Mouse (Mus musculus) embryonic facial prominence, embryonic 15.5 days (tissue): Measurements from ENCODE around the gene Rassf2. TPM values are rescaled to one million over a fixed set of nuclear protein-coding genes. Genes with fewer than 3 reads are reported as not detected.

Source experiments
- ATAC-seq: fragments of 200-750 bp; cut with Nextera tagmentation; 2 replicates; pipeline ENCODE4 v1.8.0; 2017; ENCODE audit warnings: low read depth, moderate TSS enrichment; ENCODE audit not compliant: insufficient number of reproducible peaks, low FRiP score, low TSS enrichment
- H3K27ac ChIP-seq: fragments of 300-500 bp; sonication (generic); replicated peaks from 2 replicates; pipeline ENCODE4 v1.5.1; 2015; ENCODE audit warnings: mild to moderate bottlenecking, inconsistent platforms
- H3K27me3 ChIP-seq: fragments of 300-500 bp; sonication (generic); 2 replicates; pipeline ENCODE4 v1.6.1; 2015; ENCODE audit warnings: inconsistent platforms
- H3K36me3 ChIP-seq: fragments of 300-500 bp; sonication (generic); 2 replicates; pipeline ENCODE4 v1.6.1; 2015; ENCODE audit warnings: mild to moderate bottlenecking, inconsistent platforms
- H3K4me1 ChIP-seq: fragments of 300-500 bp; sonication (generic); 2 replicates; pipeline ENCODE4 v1.6.1; 2015; ENCODE audit warnings: inconsistent platforms
- H3K4me2 ChIP-seq: fragments of 300-500 bp; sonication (generic); replicated peaks from 2 replicates; pipeline ENCODE4 v1.6.1; 2015; ENCODE audit warnings: mild to moderate bottlenecking, inconsistent platforms
- H3K4me3 ChIP-seq: fragments of 300-500 bp; sonication (generic); replicated peaks from 2 replicates; pipeline ENCODE4 v1.5.1; 2015; ENCODE audit warnings: mild to moderate bottlenecking, inconsistent platforms
- H3K9ac ChIP-seq: fragments of 300-500 bp; sonication (generic); 2 replicates; pipeline ENCODE4 v1.6.1; 2015; ENCODE audit warnings: inconsistent platforms
- H3K9me3 ChIP-seq: fragments of 300-500 bp; sonication (generic); replicated peaks from 2 replicates; pipeline ENCODE4 v1.6.1; 2016; ENCODE audit warnings: inconsistent platforms
- WGBS: fragments of 180-500 bp; shearing (Covaris S2); methylation state at CpG from one replicate; pipeline ENCODE4 v1.1.7; 2015; 5-methylcytosine and 5-hydroxymethylcytosine counted together
- polyA plus RNA-seq: library from polyadenylated mRNA; unstranded; fragments of >200 nt; fragmentation: Nextera tagmentation; extraction: Ambion mirVana; gene quantifications from 2 replicates; pipeline ENCODE4 v1.2.1, GENCODE M21; 2015

The Rassf2 gene
- polyA plus RNA-seq, 1 experiment from 2014 or later, result 17.0 TPM

DNA sequence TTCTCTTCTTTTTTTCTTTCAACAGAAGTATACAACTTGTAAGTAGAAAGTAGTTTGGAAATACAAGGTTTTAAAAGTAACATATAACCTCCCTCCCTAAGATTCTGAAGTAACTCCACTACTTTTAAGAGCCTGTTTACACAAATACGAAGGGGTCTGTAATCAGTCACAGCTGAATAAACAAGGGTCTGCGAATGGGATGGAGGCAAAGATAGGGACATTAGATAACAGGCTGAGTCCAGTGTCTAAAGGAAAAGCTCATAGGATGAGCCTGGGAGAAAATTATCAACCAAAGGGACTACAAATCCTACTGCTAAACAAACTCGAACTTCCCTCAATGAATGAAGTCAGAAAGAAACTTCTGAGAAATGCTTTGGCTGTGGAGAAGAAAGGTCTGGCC, 19.9 kb upstream of the Rassf2 start:
- no peak overlapping the region for H3K4me2 ChIP-seq
- no peak overlapping the region for H3K4me3 ChIP-seq
- no peak overlapping the region for H3K9ac ChIP-seq
- ATAC-seq, result no peak
- no peak overlapping the region for H3K27ac ChIP-seq
- peaks cover 5% of the 10 kb centered on the region; the same call in 1 of the 2 replicates for H3K4me1 ChIP-seq
- H3K27me3 ChIP-seq, result no peaks in the 10 kb centered on the region
- H3K9me3 ChIP-seq, result no peaks in the 10 kb centered on the region
- WGBS, result 13% methylated on average over 3 of the region's 3 CpGs
- H3K36me3 ChIP-seq, result no peaks in the 10 kb centered on the region

DNA sequence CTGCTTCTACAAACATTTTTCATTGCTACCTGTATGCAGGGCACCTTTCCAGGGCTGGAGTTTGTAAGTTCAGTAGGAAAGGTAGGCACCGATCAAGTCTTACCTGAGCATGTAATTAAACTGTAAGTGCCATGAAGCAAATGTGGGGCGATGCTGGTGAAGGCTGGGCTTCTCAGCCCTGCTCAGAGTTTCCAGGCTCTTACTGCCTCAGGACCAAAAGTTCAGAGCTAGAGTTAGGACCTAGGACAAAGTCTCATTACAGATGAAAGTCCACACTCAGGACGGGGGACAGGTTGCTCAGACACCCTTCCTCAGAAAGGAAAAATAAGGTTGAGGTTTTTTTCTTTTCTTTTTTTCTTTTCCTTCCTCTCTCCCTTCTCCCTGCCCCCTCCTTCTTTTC, 19.4 kb upstream of the Rassf2 start:
- no peak for ATAC-seq
- H3K9ac ChIP-seq, result no peak overlapping the region
- no peak overlapping the region for H3K4me3 ChIP-seq
- H3K27ac ChIP-seq, result no peak overlapping the region
- no peaks in the 10 kb centered on the region for H3K9me3 ChIP-seq
- H3K36me3 ChIP-seq, result no peaks in the 10 kb centered on the region
- WGBS, result 64% methylated on average over 3 of the region's 3 CpGs
- no peak overlapping the region for H3K4me2 ChIP-seq
- H3K27me3 ChIP-seq, result no peaks in the 10 kb centered on the region
- peaks cover 5% of the 10 kb centered on the region; the same call in 1 of the 2 replicates for H3K4me1 ChIP-seq

DNA sequence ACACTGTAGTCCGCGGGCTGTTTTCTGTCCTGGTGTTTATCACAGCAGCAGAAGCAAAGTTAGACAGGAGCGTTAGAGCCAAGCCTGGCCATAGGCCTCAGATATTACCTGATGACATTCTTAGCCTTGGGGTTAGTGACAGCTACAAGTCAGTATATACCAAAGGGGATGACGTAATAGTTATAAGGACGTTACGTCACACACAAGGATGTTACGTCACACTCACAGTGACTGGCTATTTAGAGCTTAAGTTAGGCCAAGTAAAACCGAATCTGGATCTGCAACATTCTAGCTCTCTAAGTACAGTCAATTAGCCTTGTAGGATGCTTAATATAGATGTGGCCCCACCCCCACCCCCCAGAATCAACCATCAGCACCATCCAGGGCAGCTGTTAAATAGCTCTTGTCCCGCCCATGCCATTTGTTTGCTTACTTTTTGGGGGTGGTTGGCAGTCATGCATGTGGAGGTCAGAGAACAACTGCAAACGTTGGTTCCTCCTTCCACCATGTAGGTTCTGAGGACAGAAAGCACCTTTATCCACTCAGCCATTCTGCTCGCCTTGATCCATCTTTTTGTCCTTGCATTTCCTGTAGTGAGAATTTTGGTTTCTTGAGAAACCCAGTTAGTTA, 18.2 kb upstream of the Rassf2 start:
- no peak overlapping the region for H3K9ac ChIP-seq
- H3K4me1 ChIP-seq, result peaks cover 13% of the 10 kb centered on the region
- no peaks in the 10 kb centered on the region for H3K36me3 ChIP-seq
- no peak overlapping the region for H3K27ac ChIP-seq
- WGBS, result 79% methylated on average over 11 of the region's 11 CpGs
- no peak overlapping the region for H3K4me2 ChIP-seq
- no peaks in the 10 kb centered on the region for H3K9me3 ChIP-seq
- H3K4me3 ChIP-seq, result no peak overlapping the region
- ATAC-seq, result no peak; the same call in 1 of the 2 replicates
- H3K27me3 ChIP-seq, result no peaks in the 10 kb centered on the region

DNA sequence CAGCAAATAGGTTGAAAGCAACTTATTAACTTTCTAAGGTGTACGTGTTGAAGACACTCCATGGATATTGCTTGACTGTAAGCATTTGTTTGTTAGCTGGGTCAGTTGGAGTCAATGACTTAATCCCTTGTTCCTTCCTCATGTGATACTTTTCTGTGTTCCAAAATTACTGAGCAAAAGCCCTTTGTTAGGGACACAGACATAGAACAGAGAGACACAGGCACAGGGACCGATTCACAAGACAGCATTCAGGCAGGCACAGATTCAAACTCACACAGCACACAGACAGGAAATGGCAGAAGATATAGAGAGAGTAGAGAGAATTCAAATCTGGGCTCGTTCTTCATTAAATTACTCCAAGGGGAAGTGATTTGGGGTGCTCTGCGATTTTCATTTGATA, 17.3 kb upstream of the Rassf2 start:
- no peak for ATAC-seq
- Histone ChIP-seq H3K9me3 (no peaks in the 10 kb centered on the region), H3K27me3 (no peaks in the 10 kb centered on the region), H3K36me3 (no peaks in the 10 kb centered on the region), H3K4me2 (no peak overlapping the region), H3K27ac (no peak overlapping the region), H3K4me3 (no peak overlapping the region), H3K9ac (no peak overlapping the region), H3K4me1 (peaks cover 17% of the 10 kb centered on the region)
- WGBS, result 75% methylated on average over 4 of the region's 4 CpGs

DNA sequence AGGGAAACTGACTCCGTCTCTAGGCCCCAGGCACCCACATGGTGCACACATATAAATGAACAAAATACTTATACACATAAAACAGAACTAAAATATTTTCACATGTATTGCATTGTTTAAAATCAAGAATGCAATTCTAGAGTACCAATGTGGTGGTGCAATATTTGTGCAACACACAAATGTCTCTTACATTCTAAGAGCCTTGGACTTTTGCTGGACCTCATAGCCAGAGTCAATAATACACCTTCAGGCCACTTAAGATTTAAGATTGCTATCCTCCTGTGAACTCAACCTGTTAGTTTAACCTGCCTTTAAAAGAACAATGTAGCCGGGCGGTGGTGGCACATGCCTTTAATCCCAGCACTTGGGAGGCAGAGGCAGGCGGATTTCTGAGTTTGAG, 16.6 kb upstream of the Rassf2 start:
- no peaks in the 10 kb centered on the region for H3K27me3 ChIP-seq
- ATAC-seq, result no peak
- no peaks in the 10 kb centered on the region for H3K36me3 ChIP-seq
- H3K4me2 ChIP-seq, result no peak overlapping the region
- no peaks in the 10 kb centered on the region for H3K9me3 ChIP-seq
- WGBS, result 96% methylated on average over 4 of the region's 4 CpGs
- H3K4me3 ChIP-seq, result no peak overlapping the region
- H3K4me1 ChIP-seq, result peaks cover 24% of the 10 kb centered on the region
- H3K9ac ChIP-seq, result no peak overlapping the region
- H3K27ac ChIP-seq, result no peak overlapping the region

DNA sequence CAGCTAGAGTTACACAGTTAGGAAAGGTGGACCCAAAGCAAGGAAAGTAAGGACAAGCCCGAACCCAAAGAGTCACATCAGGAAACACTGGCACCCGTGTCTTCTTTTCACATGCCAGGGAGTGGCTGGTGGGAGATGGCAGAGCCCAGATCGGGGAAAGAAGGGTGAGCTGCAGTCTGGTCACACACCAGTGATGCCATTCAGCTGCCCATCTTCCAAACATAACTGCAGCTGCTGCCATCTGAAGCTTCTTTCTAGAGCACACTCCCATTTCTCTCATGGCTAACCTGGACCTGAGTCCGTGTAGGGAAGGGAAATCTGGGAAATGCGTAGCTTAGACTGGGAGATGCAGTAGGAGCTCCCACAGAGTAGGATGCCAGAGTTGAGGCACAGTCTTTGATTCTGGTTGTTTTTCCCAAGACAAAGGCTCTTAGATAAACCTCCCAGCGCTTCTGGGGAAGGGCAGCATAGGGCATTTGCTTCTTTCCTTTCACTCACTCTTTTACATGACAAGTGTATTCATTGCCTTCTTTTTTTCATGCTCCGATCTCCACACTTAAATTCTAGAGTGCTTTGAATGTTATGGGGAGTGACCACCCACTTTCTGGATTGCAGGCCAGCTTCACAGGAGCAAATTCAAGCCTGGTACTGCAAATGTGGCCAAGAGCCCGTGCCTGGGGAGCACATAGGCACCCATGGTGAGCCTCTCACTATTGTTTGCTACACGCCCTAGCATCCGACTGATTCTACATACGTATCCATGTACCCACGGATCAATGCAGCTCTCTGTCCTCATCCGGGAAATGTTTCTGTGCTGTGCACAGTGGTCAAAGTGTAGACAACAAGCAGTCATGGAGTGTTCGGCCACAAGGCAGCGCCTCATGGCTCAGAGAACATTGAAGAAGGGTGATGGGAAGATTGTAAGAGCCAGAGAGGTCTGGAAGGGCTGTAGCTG, 14.5 kb upstream of the Rassf2 start:
- Histone ChIP-seq H3K4me2 (no peak overlapping the region), H3K4me1 (peaks cover 24% of the 10 kb centered on the region), H3K4me3 (no peak overlapping the region), H3K27ac (no peak overlapping the region), H3K36me3 (no peaks in the 10 kb centered on the region), H3K9ac (no peak overlapping the region), H3K9me3 (no peaks in the 10 kb centered on the region), H3K27me3 (no peaks in the 10 kb centered on the region)
- no peak for ATAC-seq
- WGBS, result 80% methylated on average over 15 of the region's 15 CpGs

DNA sequence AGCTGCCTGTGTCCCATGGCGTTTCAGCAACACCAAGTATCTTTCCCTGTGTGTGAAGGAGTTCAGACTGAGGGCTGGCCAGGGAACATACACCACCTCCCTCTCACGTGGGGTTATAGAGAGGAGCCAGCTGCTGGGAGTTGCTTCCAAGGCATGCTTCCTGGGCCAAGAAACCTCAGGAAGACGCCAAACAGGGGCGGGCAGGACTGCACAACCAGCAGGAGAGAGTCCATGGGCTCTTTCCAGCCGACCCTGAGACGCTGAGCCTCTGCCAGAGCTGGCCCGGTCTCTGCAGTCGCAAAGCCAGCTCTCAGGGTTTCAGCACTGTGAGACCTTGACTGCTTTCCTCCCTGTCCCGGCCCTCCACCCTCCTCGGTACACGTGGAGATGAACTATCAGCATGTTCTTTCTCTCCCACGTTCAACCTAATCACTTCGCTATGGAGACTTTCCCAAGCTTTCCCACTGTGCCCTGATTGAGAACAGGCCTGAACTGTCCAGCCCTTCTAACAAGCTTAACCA, 13.1 kb upstream of the Rassf2 start:
- Histone ChIP-seq H3K27ac (peak overlapping the region; percentile 81), H3K36me3 (no peaks in the 10 kb centered on the region), H3K4me2 (peak overlapping the region; percentile 29), H3K9ac (no peak overlapping the region), H3K27me3 (no peaks in the 10 kb centered on the region), H3K4me3 (no peak overlapping the region), H3K4me1 (peaks cover 24% of the 10 kb centered on the region), H3K9me3 (no peaks in the 10 kb centered on the region)
- peak; percentile 93 for ATAC-seq
- 19% methylated on average over 13 of the region's 13 CpGs for WGBS

DNA sequence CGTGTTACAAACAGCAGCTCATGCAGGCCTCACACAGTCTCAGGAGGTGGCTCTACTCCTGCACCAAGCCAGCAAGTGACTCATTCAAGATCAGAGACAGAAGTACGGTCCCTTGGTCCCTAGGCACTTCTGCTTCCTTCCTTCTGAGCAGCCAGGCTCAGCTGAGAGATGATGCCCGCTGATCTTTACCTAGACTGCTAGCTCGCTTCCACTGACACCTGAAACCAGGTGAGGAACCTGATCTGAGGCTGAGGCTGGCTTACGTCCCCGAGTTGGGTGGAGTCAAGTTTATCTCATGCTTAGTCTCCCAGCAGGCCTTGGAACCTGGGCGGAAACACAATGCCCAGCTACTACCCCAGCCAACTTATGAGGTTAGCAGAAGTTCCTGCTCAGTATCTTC, 9.8 kb upstream of the Rassf2 start:
- H3K36me3 ChIP-seq, result no peaks in the 10 kb centered on the region
- H3K9ac ChIP-seq, result no peak overlapping the region
- H3K4me3 ChIP-seq, result no peak overlapping the region
- no peaks in the 10 kb centered on the region for H3K27me3 ChIP-seq
- 40% methylated on average over 7 of the region's 7 CpGs for WGBS
- H3K4me1 ChIP-seq, result peaks cover 24% of the 10 kb centered on the region
- no peak overlapping the region for H3K4me2 ChIP-seq
- H3K27ac ChIP-seq, result no peak overlapping the region
- no peaks in the 10 kb centered on the region for H3K9me3 ChIP-seq
- no peak for ATAC-seq

DNA sequence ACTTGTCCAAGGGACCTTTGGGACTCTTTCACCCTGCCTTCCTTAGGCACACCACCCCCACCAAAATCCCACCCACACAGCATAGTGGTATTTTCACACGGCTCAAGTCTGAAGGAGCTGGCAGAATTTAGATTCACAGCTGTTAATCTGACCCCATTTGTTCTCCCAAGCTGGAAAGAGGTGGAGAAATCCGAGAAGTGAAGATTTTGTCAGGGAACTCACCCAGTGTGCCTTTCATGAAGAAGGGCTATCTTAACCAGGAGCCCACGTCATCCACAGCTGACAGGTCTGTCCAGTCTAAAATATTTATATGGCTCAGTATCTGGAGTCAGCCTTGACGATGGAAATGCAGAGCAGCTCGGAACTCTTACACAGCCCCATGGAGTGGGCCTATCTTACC, 6.3 kb upstream of the Rassf2 start:
- Histone ChIP-seq H3K4me3 (no peak overlapping the region), H3K4me1 (peaks cover under 1% of the 10 kb centered on the region; the same call in 1 of the 2 replicates), H3K9ac (no peak overlapping the region), H3K27ac (no peak overlapping the region), H3K4me2 (no peak overlapping the region), H3K27me3 (0 out of 2 replicates have a peak, but pooled peaks cover 4% of the 10 kb centered on the region), H3K9me3 (no peaks in the 10 kb centered on the region), H3K36me3 (no peaks in the 10 kb centered on the region)
- WGBS, result 72% methylated on average over 5 of the region's 5 CpGs
- ATAC-seq, result no peak

DNA sequence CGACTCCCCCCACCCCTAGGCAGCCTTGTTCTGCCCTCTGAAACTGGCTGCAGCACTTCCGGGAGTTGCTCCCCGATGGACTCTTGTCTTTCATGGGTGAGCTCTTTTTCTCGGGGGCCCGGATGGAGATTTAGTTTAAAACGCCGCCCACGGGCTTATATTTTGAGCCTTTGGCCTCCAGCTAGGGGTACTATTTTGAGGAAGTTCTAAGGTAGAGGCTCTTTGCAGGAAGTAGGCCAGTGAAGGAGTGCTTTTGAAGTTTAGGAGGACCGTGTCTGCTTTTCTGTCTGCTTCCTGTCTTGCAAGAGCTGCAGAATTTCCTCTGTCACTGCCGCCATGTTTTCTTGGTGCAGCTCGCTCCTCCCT, 5.4 kb upstream of the Rassf2 start:
- Histone ChIP-seq H3K36me3 (no peaks in the 10 kb centered on the region), H3K9me3 (no peaks in the 10 kb centered on the region), H3K4me1 (peaks cover 9% of the 10 kb centered on the region), H3K4me2 (no peak overlapping the region), H3K9ac (no peak overlapping the region), H3K4me3 (no peak overlapping the region), H3K27me3 (0 out of 2 replicates have a peak, but pooled peaks cover 4% of the 10 kb centered on the region), H3K27ac (no peak overlapping the region)
- ATAC-seq, result no peak
- 60% methylated on average over 11 of the region's 11 CpGs for WGBS

DNA sequence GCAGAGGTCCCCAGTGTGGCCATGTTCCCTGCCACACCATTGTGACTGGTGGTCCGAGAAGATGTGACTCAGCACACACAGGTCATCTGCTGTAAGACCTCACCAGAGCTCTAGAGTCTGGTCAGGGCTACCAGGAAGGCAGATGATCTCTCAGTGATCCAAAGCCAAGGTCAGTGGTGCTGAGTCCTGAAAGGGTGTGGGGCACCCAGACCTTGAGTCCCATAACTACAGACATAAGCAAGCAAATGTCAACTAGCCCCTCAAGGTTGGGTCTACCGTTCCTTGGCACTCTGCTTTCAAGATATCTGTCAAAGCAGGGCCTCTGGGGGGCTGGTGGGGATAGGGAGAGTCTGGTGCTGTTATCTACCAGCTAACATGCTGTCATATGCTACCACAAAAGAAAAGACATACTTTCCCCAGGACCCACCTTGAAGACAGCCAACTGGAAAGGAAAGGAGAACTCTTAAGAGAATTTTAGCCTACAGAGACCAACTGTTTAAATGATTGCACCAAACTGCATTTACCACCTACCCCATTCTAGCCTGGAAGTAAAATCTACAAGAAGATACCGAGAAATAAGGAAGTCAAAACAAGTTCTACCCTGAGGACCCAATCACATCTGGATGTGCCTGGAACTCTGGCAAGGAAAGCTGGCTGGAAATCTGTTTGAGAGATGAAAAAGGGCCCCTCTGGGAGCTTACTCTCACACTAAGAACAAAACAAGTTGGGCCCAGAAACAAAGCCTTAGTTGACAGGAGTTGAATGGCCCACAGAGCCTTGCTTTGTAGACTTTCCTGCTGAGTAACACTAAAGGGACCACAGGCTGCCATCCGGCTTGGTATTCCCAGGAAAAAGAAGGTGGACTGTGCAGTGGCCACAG, 4.8 kb upstream of the Rassf2 start:
- Histone ChIP-seq H3K36me3 (no peaks in the 10 kb centered on the region), H3K9ac (no peak overlapping the region), H3K4me1 (peaks cover 13% of the 10 kb centered on the region), H3K27me3 (0 out of 2 replicates have a peak, but pooled peaks cover 4% of the 10 kb centered on the region), H3K4me2 (no peak overlapping the region), H3K9me3 (no peaks in the 10 kb centered on the region), H3K4me3 (no peak overlapping the region), H3K27ac (no peak overlapping the region)
- WGBS, result 63% methylated on average over 4 of the region's 4 CpGs
- ATAC-seq, result no peak
